Mouse (Mus musculus) layer of hippocampus, postnatal 25 days (tissue): ENCODE data around the gene Tut4. TPM values are rescaled to one million over a fixed set of nuclear protein-coding genes. Genes with fewer than 3 reads are reported as not detected.

Experiments used
- DNase-seq, 2 experiments: peaks; one replicate each; pipeline ENCODE4 v3.0.0; 2022; ENCODE audit warnings: mixed read lengths in 2 of 2, low spot score in 1 of 2; ENCODE audit errors: extremely low spot score in 1 of 2
- total RNA-seq, 2 experiments: library from RNA; stranded (reverse); gene quantifications; 2 replicates each; pipeline ENCODE4 v1.2.3; 2021

Gene Tut4
- total RNA-seq, 2 experiments from 2014 or later = 28.0 to 42.2 TPM

DNA sequence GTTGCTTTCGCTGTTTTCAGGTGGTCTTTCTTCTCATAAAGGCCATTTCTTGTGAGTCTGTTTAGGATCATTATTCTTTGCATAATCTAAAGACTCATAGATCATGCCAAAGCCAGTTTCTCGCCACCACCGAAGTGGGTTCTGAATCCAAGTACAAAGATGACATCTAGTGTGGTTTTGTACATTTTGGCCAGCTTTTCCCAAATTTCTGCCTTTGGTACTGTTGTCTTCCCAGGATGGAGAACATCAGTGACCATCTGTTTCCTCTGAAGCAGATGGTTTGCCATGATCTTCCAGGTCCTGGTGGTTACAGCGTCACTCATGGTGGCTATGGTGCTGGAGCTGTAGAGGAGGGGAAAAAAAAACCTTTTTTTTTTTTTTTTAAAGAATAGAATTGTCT, 25.0 kb downstream of the Tut4 start:
- DNase-seq = no peak

DNA sequence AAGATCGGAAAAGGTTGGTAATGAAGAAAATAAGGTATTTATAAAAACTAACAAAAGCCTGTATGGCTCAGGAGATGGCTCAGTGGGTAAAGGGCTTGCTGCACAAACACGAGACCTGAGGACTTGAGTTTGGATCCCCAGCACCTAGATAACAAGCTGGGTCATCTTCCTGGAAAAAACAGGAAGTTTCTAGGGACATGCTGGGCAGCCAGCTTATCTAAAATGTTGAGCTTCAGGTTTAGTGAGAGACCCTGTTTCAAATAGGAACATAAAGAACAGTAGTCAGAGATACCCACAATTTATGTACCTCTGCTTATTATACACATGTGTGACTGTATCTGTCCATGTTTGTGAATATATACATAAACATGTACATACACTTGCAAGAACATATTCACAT, 43.8 kb downstream of the Tut4 start:
- no peak for DNase-seq

DNA sequence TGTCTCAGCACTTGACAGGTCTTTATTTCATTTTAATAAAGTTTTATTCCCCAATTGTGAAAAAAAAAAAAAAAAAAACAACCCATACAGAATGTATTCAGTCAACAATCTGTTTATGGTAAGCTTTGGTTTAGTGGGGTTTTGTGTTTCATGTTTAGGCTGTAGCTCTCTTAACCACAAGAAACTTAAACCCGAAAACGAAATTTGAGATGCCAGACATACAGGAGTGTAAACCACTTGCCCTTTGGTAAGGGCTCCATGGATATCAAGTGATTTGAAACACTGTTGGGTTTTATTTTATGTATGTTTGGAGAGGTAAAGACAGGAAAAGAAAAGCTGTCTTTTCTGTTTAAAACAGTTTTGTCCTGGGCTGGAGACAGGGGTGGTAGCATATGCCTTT, 80.5 kb downstream of the Tut4 start:
- DNase-seq = no peak

DNA sequence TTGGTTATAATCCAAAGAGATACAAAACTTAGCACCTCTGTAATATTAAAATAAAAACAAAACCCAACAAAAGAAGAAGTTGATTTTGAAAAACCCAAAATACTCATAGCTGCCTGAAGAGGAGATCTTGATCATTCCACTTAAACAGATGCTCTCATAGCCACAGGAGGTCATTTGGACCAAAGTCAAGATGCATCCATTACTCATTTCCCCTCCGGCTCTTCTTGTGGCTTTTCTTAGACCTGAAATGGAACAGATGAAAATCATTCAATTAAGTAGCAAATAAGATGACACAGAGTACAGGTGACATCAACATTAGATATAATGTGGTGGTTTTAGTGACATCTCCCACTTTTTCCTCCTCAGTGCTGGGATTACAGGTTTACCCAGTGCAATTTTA, 105.8 kb downstream of the Tut4 start:
- no peak for DNase-seq

DNA sequence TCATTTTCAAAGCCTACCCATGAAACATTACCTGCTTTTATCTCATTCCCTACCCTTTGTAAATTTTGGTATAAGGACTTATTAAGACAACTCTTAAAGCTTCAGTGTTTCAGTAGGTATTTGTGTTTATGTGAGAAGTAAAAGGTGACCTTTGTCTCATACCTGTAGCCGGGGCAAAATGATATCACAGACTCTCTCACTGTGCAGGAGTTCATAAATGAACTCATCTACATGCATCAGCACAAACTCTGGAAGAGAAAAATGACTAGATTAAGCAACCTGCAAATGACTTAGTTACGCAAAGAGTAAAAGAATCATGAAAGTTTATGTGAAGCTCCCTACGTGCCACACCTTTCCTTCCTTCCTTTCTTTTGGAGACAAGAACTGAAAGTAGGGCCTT, 113.4 kb downstream of the Tut4 start:
- no peak for DNase-seq

DNA sequence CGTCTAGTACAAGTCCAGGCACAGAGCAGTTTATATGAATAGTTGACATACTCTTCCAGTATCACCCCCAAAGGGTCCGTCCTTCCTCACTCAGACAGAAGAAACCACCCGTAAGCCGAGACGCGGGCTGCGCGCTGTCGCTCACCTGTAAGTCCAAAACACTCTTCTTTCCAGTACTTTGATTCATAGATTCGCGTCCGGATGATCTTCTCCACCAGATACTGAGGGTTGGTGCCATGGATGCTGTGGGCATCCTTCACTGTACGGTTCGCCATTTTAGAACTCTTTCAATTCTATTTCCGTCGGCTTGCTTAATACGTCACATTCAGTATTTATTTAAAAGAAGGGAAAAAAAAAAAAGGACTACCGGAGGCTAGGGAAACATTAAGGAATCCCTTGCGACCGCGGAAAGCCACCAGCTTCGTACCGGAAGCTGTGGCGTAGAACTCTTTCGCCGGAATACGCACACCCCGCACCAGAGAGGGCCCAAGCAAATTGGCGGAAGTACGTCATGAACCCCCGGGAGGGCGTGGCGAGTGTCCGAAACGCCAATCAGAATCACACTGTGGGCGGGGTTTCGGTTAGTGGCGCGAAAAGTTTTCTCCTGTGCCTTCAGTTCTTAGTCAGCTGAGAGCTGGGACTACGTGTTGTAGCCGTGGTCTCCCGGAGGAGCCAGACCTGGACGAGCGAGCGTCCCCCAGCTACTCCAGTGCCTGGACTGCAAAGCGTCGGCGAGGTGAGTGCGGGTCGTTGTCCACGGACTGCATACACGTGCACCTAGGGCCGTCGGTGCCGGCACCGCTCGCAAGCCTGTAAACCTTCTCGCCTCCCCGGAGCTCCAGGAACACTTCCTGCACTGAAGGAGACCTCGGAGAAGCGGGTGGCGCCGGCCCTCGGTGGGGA, 119.9 kb downstream of the Tut4 start, which contains the start of the genes Prpf38a and Orc1:
Prpf38a (minus strand) TSS at position 497 of the 903 bp plus-strand sequence.
Orc1 (plus strand) TSS at position 584 of the 903 bp plus-strand sequence.
- DNase-seq = peak; percentile 93 to 95

DNA sequence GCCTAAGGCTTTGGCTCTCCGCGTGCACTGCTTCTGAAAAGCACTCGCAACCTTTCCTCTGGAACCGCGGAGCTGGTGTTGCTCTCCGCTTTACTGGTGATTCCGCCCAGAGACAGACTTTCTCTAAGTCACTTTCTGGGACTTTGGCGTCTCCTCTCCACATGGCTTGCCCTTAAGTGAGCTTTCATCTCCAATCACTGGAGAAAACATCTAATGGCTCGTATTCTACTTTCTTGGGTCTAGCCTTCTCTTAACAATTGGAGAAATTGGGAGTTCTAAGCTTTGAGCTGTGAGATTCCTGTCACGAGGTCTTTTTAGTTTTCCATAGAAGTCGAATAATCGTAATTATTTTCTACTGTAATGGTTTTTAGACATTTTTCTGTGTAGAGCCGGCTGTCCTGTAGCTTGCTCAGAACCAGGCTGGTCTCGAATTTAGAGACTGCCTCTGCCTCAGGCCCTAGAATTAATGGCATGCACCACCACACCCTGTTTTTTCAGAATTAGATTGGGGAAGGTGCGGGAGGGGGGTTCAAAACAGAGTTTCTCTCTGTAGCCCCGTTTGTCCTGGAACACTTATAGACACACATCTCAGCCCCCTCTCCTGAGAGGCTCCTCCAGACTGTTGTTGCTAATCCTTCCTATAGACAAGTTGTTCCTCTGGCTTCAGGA, 120.7 kb downstream of the Tut4 start:
- DNase-seq = no peak

DNA sequence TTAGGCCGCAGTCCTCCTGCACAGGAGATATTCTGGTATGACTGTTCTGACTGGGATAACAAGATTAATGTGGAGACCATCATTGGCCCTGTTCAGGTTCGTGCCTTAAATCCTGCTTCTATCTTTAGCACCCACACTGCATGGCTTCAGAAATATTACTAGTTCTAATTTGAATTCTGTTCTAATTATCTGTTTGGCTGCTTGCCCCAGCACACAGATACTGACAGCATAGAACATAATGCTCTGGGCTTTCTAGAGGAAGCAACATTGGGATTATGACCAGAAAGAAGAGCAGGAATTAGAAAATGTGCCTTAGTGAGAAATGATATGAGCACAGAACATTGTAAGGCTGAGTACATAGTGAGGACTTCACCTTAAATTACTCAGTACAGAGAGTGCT, 134.2 kb downstream of the Tut4 start:
- DNase-seq = no peak

DNA sequence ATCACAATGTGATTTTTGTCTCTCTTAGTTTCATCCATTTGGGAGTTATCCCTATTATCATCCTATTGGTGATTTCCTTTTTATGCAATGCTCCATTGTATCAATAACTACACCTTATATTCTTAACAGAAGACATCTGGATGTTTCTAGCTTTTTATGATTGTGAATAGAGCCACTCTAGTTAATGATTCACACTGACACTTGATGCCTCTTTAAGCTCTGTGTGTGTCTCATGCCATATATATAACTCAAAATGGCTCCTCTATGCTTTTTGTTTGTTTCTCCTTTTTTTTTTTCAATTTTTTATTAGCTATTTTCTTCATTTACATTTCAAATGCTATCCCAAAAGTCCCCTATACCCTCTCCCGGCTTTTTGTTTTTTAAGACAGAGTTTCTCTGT, 136.6 kb downstream of the Tut4 start:
- no peak for DNase-seq

DNA sequence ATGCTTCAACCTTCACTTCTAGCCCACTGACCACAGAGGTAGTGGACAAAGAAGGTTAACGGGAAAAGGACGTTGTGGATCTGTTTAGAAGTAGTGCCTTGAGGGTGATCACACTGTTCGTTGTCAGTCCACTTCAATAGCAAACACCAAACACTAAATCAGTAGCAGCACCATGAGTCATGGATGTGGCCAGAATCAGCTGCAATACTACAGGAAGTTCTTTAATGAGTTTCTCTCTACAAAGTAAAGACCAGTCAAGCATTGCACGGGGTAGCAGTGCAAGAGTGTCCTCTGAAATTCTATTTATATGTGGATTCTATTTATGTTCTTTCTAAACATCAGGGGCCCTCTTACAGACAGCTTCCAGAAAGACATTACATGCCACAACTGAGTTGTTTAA, 139.1 kb downstream of the Tut4 start:
- no peak for DNase-seq

DNA sequence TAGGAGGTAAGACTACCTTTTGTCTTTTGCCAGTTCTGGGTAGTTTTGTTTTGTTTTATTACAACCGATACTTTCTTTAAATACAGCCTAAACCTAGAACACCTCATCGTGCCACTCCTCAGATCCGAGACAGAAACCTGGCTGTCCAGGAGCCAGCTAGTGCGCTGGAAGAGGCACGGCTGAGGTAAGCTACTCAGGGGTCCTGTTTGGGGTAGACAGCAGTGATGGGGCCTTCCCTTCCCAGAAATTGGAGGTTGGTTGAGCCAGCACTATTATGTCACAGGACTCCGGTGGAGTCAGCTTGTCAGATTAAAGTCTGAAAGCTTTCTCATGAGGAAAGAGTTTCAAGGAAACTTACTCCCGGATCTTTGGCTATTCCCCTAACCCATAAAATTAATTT, 142.6 kb downstream of the Tut4 start:
- no peak for DNase-seq

DNA sequence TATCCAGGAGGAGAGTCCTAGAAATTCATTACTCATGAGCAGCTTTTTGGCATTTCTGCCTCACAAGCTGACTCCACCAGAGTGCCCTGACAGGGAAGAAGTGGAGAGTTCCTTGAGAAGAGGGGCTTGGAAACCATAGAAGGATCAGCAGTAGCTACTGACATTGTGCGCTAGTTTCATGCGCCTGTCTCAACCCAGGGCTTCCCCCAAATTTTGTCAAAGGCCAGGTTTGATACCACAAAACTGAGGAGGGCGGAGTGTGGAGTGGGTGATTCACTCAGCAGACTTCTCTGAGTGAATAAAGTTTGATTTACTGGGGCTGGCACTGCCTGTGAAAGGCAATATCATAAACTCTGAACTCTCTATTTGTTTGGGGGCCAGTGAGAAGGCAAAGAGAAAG, 149.4 kb downstream of the Tut4 start:
- DNase-seq = no peak

Other genes with a start within 250 kb of the Tut4 start
- gene Zyg11a, start 241.4 kb upstream of the Tut4 start, total RNA-seq = not detected
- 100 to 1,000 TPM; 103 to 106 TPM for gene Zyg11b, start 158.3 kb upstream of the Tut4 start, total RNA-seq
- 10 to 100 TPM; 26.2 to 26.4 TPM for gene Coa7, start 131.3 kb upstream of the Tut4 start, total RNA-seq
- gene Shisal2a, start 76.1 kb upstream of the Tut4 start, total RNA-seq = not detected
- 1 to 10 TPM; 4.7 to 7.0 TPM for gene Gpx7, start 52.5 kb upstream of the Tut4 start, total RNA-seq
- 10 to 100 TPM; 29.4 to 30.3 TPM for gene Prpf38a, start 119.9 kb downstream of the Tut4 start, total RNA-seq
- gene Orc1, start 120.0 kb downstream of the Tut4 start, total RNA-seq = under 1 TPM in 1 of 2 experiments, not detected in 1; 0.10 TPM
- 10 to 100 TPM; 24.2 to 35.8 TPM for gene Cc2d1b, start 160.5 kb downstream of the Tut4 start, total RNA-seq